ENCODE assay signal across 14 mouse cellular contexts in genomic region chr6:144483166-144483565, GRCm38 (mm10).
"Had no signal": no experiment of that assay in that cellular context is flagged by ENCODE, and none has a peak within 500 bp of the region (broad histone marks: within the 10 kb centered on the region; RNA-seq: fewer than 3 reads in every experiment).

No protein-coding gene starts in this region.

- DNase-seq: lung, adult 18-20 months; lung, embryonic 14.5 days; lung, postnatal 10 days; lung, postnatal 4 days; midbrain, embryonic 14.5 days; retina, postnatal 1 day; right cerebral cortex, adult 18-20 months; right cerebral cortex, postnatal 25 days; right cerebral cortex, postnatal 4 days; spleen, adult 18-20 months; thymus, adult 18-20 months; thymus, postnatal 25 days; thymus, postnatal 4 days had no signal

- ATAC-seq: midbrain, embryonic 16.5 days had no signal
